Mouse (Mus musculus) kidney, postnatal 14 days (tissue): ENCODE measurements at regions not wholly inside any gene's neighbourhood (a gene's known extent, or its start where the extent isn't known, plus 50 kb on each side); places are given as distances from the start of the nearest gene placed in this dataset.
"Not testable (repeated sequence)": the region's sequence is repeated elsewhere in the genome, so short reads cannot be mapped to it uniquely, and the experiment has no call there.

Experiments
- DNase-seq: peaks from one replicate; pipeline ENCODE4 v3.0.0; 2022; ENCODE audit warnings: mixed read lengths

DNA sequence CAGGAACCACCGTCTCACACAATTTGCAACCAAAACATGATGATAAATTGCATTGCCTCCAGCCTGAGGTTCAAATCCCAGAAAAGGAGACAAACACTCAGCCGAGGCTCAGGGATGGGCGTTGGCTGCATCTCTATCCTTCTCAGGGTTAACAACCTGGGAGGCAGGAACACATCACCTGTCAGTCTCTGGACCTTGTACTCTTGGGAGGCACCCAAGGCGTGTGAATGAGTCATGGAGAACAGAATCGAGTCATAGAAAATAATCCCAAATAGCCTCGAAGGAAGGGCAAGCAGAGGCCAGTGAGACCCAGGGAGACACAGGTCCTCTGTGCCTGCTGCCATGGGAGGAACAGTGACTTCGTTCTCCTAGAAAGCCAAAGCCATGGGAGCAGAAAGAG, 121.0 kb upstream of the Lnx1 start:
- no peak for DNase-seq

DNA sequence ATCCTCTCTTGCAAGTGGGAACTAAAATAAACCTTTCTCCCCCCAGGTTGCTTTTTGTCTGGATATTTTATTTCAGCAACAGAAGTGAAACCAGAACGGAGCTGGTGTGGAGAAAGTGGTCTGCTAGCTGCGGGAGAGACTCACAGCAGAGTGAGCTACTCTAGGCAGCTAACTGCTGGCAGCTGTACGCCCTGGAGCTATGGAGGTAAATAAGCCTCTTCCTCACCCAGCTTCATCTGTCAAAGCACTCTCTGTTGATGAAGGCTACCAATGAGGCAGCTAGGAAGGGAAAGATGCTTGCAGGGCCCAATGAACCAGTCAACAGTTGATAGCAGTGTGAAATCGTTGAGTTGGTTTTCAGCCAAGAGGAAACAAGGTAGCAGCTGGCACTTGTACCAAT, 119.3 kb upstream of the Lnx1 start:
- no peak for DNase-seq

DNA sequence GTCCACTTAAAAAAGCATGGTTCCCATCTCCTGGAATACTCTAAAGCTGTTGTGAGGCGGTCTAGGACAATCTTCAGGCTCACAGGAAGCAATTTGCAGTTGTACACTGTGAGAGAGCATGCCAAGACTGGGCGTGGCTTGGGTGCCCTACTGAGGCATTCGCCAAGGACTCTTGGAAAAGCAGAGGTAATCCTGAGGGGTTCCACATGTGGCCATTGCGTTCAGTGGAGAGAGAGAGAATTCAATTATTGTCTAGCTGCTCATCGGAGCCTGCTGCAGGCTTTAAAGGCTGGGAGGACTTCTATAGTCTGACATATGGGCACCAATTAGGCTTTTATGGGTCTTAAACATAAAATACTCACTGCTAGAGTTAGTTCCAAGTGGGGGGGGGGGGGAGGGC, 113.8 kb upstream of the Lnx1 start:
- peak; percentile 31 for DNase-seq

DNA sequence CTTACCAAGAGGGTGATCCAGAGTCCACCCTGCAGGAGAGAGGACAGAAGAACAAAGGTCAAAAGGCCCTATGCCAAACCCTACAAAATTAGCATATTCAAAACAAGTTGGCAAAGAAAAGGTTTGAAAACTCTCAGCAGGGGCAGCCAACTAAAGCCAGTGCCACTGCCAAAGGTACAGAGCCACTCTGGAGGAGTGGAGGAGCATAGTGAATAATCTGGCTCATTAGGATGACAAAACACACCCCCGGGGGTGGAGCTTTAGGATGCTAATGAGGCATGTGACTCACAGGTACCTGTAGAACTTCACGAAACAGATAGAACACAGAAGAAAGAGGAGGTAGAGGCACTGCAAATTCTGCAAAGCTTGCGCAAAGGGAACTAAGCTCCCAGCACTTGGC, 110.7 kb upstream of the Lnx1 start:
- DNase-seq, result peak; percentile 81

DNA sequence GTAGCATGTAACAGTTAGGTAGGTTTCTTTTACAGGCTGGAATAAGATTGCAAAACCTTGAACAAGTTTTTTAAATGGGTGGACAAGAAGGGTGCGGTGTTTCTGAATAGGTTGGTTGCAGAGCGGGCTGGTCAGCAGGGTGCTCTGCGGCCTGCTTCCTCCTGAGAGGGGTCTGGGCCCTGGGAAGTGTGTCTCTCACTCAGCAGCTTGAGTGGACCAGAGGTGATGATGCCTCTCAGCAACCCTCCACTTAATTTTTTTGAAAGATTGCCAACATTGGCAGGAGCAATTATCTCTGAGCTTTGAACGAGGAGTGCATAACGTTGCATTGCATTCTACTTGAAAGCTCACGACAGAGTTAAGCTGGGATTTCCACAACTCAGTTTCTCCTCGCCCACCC, 108.3 kb upstream of the Lnx1 start:
- no peak for DNase-seq

DNA sequence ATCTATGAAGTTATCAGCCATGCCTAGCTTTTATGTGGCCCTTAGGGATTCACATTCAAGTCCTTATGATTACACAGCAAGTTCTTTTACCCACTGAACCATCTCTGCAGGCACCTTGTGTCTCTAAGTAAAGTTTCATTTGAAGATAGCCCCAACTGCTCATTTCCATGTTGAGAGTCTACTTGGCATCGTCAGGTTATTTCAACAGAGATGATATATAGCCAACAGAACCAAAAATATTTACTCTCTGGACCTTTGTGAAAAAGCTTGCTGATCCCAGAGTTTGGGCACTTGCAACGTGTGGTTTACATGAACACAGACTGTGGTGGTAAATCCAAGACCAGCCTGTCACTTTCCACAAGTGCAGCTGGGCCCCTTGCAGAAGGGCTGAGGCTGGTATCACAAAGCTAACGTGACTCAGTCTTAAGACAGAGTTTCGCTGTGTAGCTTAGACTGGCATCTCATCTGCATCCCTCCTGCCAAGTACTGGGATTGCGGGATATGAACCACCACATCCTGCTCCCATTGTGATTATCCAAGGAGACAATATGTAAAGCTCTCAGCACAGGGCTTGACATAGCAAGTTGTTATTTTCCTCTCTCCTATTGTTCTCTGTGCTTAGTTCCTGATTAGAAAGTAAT, 105.0 kb upstream of the Lnx1 start:
- DNase-seq, result no peak

DNA sequence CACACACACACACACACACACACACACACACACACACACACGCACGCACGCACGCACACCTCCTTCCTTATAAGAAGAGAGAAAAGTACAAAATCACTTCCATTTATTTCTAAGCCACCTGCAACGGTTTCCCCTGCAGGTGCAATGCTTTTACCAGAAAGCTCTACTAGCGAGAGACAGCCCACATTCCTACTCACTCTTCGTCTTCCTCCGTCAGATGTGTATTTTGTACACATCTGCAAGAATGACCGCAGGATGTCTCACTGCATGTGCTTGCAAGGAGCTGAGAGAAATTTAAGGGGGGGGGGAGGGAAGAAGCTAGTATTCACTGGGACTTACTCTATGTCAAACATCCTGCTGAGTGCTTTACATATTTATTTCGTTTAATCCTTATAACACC, 99.2 kb upstream of the Lnx1 start:
- no peak for DNase-seq

DNA sequence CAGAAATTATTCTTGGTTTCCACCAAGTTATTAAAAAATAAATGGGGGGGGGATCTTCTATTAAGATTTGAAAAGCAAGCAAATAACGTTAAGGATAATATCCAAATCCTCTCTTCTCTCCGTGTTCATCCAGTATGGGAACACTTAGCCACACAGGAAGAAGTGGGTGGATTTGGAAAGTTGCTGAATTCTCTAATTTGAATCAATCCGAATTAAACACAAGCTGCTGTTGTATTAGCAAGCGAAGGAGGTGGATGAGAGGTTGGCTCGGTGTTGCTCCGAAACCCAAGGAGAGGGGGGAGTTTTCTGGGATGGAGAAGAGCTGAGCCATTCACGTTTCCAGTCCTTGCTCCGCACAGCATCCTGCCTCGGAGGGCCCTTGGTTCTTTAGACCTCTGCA, 97.6 kb upstream of the Lnx1 start:
- DNase-seq, result no peak

DNA sequence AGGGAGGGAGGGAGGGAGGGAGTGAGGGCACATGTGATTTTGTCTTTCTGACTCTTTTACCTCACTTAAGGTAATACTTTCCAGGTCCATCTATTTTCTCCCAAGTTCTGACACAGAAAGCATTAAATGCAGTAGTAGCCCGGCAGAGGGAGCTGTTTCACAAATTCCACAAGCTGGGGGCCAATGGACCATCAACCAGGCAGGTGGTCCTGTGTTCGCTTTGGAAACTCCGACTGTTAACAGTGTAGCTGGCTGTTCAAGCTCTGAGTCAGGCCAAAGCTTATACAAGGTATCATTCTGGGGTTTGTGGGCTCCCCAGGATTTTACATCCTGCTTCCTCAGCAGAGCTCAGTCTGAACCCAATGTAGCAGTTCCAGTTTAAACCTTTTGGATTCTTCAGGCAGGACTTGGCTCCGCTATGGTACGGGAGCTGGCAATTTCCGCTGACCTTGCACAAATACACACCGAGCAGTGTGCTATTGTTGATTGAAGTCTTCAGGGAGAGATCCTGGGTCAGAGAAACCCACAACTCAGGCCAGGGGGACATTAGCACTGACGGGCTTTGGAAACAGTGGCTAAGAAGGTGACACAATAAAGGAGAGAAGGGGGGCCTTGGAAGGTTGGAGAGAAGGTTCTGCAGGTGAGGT, 93.8 kb upstream of the Lnx1 start:
- DNase-seq, result peak; percentile 54

DNA sequence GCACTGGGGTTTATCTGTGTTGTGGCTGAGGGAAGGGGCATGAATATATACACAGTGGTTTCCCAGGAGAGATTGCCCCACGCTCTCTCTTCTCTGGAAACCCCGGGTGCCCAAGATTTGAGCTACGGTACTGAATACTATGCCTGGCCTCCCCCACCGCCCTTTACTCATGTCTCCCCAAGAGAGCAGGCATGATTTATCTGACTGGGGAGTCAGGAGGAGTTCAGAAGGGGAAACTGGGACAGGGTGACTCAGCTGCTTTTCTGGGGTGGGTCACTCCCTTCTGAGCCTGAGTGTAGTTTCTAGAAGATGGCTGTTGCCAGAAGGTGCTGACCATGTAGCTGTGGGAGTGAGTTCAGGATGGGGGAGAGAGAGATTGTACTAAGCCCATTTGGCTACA, 92.0 kb upstream of the Lnx1 start:
- DNase-seq, result no peak

DNA sequence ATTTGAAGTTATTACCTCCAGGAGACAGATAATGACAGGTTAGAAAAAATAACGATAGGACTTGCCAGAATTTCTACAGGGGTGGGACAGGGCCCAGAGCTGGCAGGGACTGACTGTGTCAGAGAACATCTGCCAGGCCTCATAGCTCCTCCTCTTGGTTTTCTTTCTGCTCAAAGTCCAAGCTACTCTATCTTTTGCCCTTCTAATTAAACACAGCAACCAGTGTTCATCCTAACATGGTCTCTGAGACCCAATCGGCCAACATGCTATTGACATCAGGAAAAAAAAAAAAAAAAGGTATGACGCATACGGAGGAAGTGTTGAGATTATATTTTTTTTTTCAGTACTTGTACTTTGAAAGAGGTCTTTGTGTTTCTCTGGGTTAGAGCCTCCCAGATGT, 90.7 kb upstream of the Lnx1 start:
- DNase-seq, result peak; percentile 37

DNA sequence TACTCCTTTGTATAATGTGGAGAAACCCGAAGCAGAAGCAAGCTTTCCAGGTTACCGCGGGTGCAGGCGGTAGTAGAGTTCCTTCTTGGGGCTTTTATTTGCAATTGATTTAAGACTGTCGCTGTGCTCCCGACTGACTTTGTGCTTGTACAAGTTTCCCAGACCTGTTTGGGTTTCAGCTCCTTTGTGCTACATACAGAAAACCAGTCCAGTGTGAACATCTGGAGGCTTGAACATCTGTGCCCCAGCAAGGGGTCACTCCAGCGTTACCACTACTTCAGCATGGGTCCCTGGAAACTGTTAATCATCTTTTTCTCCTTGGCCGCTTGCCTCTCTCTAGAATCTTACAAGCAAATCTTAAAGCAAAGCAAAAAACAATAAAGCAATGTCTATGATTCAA, 90.2 kb upstream of the Lnx1 start:
- DNase-seq, result peak; percentile 41

DNA sequence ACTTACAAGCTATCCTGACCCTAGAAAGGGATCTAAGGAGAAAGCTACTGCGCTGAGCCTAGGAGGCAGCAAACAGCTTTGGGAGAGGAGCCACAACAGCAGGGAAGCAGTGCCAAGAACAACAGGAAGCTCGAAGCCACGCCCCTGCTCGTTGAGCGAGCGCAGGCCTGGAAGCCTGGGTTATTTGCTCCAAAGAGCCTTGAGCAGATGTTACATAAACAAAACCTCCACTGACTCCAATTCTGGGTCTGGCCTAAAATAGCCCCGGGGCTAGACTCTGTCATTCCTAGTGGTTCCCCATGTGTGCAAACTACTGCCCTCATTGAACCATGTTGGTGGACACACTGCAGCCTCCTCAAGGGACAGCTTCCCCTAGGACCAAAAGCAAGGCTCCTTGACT, 89.6 kb upstream of the Lnx1 start:
- peak; percentile 95 for DNase-seq

DNA sequence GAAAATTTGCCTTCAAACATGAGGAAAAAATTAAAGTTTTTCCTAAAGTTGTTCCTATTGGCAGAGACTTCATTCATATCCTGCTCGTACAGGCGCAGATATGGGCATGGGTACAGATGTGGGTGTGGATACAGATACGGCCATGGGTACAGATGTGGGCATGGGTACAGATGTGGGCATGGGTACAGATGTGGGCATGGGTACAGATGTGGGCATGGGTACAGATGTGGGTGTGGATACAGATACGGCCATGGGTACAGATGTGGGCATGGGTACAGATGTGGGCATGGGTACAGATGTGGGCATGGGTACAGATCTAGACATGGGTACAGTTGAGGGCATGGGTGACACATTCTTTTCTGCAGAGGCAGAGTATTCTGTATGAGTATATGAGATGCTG, 87.8 kb upstream of the Lnx1 start:
- not testable (repeated sequence) for DNase-seq

DNA sequence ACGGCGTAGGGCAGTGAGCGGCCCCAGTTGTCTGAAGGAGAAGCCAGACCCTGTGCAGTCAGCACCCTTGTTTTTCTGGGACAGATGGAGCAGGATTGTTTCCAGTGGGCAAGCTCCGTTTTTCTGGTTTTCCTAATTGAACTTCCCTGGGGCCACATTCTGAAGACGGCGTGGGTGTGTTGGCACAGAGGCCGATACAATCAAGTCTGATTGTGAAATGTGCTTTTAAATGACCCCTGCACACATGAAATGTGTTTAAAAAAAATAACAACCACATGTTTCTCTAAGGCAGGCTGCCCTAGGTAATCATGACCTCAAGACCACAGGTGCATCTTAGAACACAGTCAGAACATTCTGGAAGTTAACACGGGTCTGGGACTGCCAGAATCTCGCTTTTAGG, 81.2 kb upstream of the Lnx1 start:
- no peak for DNase-seq

DNA sequence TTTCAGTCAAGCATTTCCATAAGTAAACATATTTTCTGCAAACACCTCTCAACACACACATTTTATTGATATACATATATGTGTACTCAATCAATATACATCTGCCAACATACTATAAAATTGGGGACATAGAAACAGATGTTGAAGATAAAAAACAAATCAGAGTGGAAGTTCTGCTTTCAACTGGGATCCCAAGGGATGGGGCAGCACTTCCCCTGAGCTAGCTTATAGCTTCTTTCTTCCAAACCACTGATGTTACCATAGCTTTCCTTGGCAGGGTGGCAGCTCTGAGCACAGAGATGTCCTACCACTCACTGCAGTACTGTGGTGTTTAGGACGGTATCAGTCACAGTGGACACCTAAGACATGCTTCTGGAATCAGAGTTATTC, 75.4 kb upstream of the Lnx1 start:
- DNase-seq, result no peak

DNA sequence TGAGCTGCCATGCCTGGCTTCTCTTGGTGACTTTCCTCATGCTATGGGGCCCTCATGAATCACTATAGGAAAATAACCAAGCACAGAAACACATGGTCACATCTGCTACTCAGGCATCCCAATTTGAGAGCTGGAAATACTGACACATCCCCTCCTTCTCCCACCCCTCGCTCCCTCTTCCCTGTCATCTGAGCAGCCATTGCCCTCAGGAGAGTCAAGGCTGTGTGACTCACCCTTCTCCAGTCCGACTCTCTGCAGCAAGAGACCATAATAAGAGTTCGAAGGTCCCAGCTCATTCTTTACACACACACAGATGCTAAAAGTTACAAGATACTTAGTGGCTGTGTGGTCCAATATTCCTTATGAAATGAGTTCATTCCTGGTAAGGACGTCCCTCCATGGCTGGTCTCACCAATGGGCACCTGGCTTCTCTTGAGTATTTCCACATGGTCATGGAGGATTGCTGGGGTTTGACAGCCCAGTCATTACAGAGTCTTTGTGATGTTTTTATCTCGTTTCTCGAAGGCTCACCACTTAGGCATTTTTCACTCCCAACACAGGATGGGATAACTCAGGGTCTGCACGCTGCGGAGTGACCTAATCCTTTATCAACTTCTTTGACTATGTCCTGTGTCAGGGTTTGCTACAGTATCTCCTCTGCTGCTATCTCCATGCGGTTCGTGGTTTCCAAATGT, 74.8 kb upstream of the Lnx1 start:
- no peak for DNase-seq

DNA sequence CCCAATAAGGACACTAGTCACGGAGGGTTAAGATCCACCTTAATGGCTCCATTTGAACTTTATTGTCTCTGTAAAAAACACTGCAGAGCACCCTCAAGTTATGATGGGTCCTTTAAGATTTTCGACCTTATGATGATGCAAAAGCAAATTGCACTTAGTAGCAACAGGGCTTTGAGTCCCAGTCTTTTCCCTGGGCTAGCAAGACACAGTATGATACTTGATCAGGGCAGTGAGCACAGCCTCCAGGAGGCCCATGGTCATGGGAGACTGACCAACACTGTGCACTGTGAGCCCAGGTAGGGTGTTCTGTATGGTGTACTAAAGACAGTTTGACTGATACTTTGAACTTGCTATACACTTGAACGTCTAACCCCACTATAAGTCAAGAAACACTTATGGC, 73.4 kb upstream of the Lnx1 start:
- no peak for DNase-seq

DNA sequence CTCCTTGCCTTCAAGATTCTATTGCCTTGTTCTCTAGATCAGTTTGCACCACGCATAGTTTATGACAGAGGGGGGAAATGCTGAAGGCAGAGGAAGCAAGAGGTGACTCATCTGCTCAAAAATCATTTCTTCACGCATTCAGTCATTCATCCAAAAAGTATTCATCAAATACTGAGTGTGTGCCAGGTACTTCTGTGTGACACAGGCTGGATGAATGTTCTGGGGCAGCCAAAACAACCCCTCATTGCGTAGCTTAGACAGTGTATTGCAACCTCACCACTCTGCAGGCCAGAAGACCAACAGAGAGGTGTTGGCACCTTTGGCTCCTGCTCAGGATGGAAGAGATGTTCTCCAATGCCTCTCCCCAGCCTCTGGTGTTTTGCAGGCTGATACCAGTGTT, 72.9 kb upstream of the Lnx1 start:
- DNase-seq, result no peak

DNA sequence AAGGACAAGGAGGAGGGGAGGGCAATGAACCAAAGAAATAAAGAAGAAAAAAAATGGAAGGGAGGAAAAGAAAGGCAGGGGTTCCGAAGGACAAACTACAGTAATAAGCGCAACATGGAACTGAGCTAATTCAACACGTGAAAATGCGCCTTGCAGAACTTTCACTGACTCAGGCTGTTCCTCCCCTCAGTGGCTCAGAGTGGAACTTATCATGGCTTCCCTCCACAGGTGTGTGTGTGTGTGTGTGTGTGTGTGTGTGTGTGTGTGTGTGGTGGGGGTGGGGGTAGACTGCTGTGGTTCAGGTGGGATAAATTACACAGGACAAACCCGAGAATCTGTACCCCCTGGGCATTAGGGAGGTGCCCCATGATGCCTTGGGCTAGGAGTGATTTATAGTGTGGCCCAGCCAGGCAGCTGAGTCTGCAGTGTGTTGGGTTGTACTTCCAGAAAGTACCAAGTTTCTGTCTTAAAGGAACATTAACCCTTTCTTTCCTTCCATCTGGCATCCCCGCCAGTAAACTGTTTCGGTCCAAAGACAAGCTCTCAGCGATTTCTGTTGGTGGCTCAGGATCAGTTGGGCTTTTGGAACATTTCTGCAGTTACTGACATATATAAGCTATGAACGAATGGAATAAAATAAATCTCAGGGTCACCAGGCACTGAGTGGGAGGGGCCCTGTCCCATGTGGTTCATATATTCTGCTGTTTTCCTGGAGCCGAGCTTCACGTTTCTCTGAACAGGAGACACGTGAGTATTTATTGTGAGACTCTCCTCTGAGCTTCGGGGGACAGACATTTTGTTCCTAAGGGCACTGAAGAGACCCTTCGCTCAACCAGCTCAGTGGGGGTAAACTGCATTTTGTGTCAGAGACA, 71.1 kb upstream of the Lnx1 start:
- no peak for DNase-seq

DNA sequence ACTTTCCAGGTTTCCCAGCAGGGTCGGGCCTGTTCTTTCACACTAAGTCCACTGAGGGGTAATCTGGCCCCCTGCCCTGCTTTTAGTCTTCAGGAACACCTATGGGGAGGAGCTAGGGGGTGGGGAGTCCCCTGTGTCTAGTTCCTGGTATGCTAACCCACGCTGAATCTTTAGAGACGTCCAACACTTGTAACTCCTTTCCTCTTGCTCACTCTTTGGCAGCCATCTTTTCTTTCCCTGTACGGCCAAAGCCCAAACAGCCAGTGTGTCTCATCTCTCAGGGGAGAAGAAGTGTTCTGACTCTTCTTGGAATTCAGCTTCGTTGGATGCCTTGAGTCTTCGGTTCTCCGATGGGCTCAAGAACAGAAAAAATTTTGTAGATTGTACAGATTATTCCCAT, 68.4 kb upstream of the Lnx1 start:
- DNase-seq, result no peak

DNA sequence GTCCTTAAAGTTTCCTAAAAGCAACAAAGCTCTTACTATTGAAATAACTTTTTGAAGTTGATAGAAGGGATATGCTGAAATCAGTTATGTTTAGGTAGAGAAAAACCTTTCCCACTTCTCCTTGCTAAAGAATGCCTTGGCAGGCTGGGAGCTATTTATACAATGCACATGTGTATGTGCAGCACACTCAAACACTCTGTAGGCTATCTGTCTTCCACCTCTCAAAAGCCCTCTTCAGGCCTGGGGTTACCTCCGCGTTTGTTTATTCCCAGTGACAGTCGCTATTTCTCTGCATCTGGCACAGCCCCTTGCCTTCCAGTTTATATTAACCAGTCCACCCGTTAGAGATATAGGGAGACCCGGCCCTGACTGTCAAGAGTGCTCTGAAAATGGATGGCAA, 66.3 kb upstream of the Lnx1 start:
- DNase-seq, result no peak

DNA sequence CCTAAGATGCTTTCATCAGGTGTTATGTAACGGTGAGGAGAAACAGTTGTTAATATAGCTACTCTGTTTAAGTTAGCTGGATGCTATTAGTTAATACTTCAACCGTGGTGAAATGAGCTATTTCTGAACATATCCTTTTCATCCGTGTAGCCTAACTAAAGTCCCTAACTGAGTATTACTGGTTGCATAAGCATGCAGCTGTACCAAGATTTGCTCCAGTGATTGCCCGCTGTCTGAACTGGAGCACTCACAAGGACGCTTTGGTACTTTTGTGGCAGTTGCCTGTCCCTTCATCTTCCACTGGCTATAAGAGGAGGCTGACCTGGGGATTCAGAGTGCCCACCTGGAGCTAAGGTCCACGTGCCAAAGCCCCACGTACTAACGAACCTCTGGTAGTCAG, 65.3 kb upstream of the Lnx1 start:
- no peak for DNase-seq

DNA sequence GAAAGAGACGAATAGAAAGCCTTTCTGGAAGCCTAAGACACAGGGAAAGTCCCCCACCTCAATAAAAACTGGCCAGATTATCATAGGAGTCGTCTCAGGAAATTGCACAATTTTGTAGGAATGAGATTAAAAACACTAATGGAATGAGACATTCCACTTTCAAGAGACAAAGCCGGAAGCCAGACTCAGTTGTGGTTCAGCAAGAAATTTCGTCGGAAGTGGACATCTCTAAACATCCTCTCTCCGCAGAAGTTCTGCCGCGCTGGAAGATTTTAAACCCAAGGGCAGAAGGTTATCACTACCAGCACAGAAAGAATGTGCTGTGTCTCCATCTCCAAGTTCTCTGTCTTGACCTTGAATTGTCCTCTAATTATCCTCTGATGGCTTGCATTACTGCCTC, 63.5 kb upstream of the Lnx1 start:
- DNase-seq, result peak; percentile 47
